Mouse (Mus musculus): ENCODE data around the gene Ifrd2.

Ifrd2 gene

GRCm38 (mm10) chr9:107575579-107576356, 11.7 kb upstream of the Ifrd2 start:
- no peak for DNase-seq (ENCODE audit: low spot score in 2 of 2)

- DNase-seq (ENCODE audit: low spot score in 2 of 2): no peak
Observed at GRCm38 (mm10) chr9:107576357-107577107, 10.9 kb upstream of the Ifrd2 start, which contains the start of gene Hyal1. Gene Hyal1 (plus strand): TSS chr9:107576927.

- DNase-seq (ENCODE audit: low spot score in 2 of 2): no peak
Observed at GRCm38 (mm10) chr9:107577871-107578270, 9.6 kb upstream of the Ifrd2 start.

- no peak for DNase-seq (ENCODE audit: low spot score in 2 of 2)
Observed at GRCm38 (mm10) chr9:107578587-107578986, 8.9 kb upstream of the Ifrd2 start, which contains the start of gene Naa80. Gene Naa80 (plus strand): TSS chr9:107578887.

- DNase-seq (ENCODE audit: low spot score in 2 of 2): no peak
Observed at GRCm38 (mm10) chr9:107579023-107579900, 8.2 kb upstream of the Ifrd2 start.

GRCm38 (mm10) chr9:107580501-107581317, 6.7 kb upstream of the Ifrd2 start, which contains the start of gene Hyal3:
Gene Hyal3 (plus strand): TSS chr9:107580818.
- peak; percentile 81 to 85 for DNase-seq (ENCODE audit: low spot score in 2 of 2)

- DNase-seq (ENCODE audit: low spot score in 2 of 2): no peak
Observed at GRCm38 (mm10) chr9:107581584-107581983, 5.9 kb upstream of the Ifrd2 start.

- DNase-seq (ENCODE audit: low spot score in 2 of 2): no peak
Observed at GRCm38 (mm10) chr9:107582509-107583062, 4.9 kb upstream of the Ifrd2 start.

GRCm38 (mm10) chr9:107583174-107583573, 4.3 kb upstream of the Ifrd2 start:
- DNase-seq (ENCODE audit: low spot score in 2 of 2): no peak

- DNase-seq (ENCODE audit: low spot score in 2 of 2): no peak
Observed at GRCm38 (mm10) chr9:107586504-107586903, 938 bp upstream of the Ifrd2 start.

GRCm38 (mm10) chr9:107587833-107588639, 594 bp downstream of the Ifrd2 start:
- peak in 1 of 2 experiments; percentile 48 for DNase-seq (ENCODE audit: low spot score in 2 of 2)

GRCm38 (mm10) chr9:107590058-107590772, 2.8 kb downstream of the Ifrd2 start:
- no peak for DNase-seq (ENCODE audit: low spot score in 2 of 2)

GRCm38 (mm10) chr9:107590773-107591060, 3.3 kb downstream of the Ifrd2 start:
- DNase-seq (ENCODE audit: low spot score in 2 of 2): no peak

GRCm38 (mm10) chr9:107593101-107593976, 5.9 kb downstream of the Ifrd2 start:
- no peak for DNase-seq (ENCODE audit: low spot score in 2 of 2)

GRCm38 (mm10) chr9:107594281-107595062, 7.0 kb downstream of the Ifrd2 start:
- DNase-seq (ENCODE audit: low spot score in 2 of 2): no peak

- DNase-seq (ENCODE audit: low spot score in 2 of 2): no peak
Observed at GRCm38 (mm10) chr9:107596619-107597569, 9.5 kb downstream of the Ifrd2 start.
